Mouse (Mus musculus) lung, adult 18-20 months (tissue): ENCODE measurements at regions not wholly inside any gene's neighbourhood (a gene's known extent, or its start where the extent isn't known, plus 50 kb on each side); places are given as distances from the start of the nearest gene placed in this dataset.

Source experiments
- DNase-seq, 2 experiments: peaks; one replicate each; pipeline ENCODE4 v3.0.0; 2022; ENCODE audit warnings: mixed read lengths in 2 of 2

GRCm38 (mm10) chr8:103983860-103984594 lies 117.4 kb upstream of the Cdh5 start:
- DNase-seq: no peak

DNA sequence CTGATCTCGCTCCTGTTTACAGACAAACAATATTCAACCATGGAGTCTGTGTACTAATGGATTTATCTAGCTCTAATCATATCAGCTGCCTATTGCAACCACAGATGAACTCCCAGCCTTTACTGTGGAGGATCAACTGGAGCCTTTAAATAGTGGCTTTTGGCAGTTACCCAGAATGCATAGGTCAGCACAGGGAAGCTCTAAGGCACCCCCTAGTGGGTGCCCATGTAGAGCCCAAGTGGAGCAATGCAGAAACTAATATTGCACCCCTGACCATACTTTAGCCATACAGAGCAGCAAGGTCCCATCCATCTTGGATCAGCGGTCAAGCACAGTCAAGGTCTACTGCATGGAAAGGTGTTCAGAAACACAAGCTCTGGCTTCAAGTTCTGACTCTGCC lies 115.8 kb upstream of the Cdh5 start:
- no peak for DNase-seq

- DNase-seq: no peak
These were observed 107.5 kb upstream of the Cdh5 start for GRCm38 (mm10) chr8:103993897-103994296.

DNA sequence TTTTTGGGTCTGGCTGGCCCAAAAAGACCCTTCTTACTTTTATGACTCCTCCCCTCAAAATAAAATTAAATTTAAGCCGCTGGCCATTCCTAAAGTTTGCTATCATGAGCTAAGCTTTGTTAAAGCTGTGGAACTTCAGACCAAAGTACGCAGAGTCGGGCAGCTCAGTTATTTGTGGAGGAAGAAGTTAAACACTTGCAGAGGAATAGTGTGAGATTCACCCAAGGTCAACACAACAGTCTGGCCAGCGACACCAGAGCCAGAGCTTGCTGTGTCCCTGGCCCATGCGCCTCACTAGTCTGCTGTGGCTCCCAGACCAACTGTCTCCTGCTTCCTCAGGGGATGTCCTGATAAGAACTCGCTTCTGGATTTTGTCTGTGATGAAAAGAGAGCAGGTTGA lies 103.3 kb upstream of the Cdh5 start:
- no peak for DNase-seq

- DNase-seq: no peak
These were observed 94.2 kb upstream of the Cdh5 start for GRCm38 (mm10) chr8:104007209-104007608.

DNA sequence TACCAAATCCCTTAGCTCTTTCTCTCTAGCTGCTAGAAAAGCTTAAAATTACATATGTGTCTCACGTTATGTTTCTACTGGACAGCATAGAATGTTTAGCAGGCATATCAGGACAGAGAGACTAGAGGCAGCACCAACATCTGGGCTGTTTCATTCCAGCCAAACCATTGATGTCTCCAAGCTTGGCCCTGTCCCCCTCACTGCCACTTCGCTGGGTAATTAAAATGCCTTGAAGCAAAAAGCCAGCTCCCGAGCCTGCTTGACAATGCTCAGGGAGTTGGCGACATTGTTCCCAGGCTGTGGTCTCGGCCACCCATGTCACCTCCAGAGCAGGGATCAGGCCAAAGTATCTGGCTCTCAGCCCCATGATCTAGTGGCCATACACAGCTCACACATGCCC lies 92.7 kb upstream of the Cdh5 start:
- DNase-seq: no peak

GRCm38 (mm10) chr8:104009306-104009705 lies 92.1 kb upstream of the Cdh5 start:
- no peak for DNase-seq

- no peak for DNase-seq
These were observed 79.2 kb upstream of the Cdh5 start for GRCm38 (mm10) chr8:104022231-104022630.

- peak; percentile 49 to 51 for DNase-seq
These were observed 78.5 kb upstream of the Cdh5 start for GRCm38 (mm10) chr8:104022691-104023509.

GRCm38 (mm10) chr8:104027161-104027821 lies 74.1 kb upstream of the Cdh5 start:
- DNase-seq: no peak

DNA sequence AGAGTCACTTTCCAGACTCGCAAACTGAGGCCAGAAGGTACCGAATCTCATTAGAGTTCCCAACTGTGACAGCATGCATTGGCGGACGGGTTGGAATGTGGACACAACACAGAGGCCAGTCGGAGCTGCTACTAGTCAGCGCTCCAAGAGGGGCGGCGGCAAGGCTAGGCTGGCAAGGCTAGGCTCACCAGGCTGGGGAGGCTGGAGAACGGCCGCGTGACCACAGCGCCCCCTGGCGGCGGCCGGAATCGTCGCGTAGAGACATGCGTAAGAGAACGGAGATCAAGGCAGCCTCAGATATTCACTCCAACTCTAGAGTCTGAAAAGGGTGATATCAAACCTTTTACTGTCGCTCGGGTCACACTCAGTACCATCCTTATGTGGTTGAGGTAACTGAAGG lies 72.8 kb upstream of the Cdh5 start:
- peak; percentile 44 to 63 for DNase-seq

DNA sequence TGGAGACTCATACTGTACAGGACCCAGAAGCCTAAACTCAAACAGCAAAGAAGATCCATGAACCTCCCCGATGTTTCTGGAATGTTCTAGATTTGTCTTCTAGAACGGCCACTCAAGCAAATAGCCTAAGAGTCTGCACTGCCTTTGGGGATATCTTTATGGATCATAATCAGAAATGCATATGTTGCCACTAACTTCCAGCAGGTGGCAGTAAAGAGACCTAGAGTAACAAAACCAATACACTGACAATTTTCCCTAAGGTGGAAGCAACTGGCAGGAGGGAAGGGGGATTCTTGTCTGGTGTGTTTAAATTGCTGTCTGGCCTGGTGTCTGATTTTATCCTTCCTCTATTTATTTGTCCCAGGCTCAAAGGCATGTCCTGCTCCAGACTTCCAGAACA lies 69.2 kb upstream of the Cdh5 start:
- DNase-seq: peak in 1 of 2 experiments; percentile 14

DNA sequence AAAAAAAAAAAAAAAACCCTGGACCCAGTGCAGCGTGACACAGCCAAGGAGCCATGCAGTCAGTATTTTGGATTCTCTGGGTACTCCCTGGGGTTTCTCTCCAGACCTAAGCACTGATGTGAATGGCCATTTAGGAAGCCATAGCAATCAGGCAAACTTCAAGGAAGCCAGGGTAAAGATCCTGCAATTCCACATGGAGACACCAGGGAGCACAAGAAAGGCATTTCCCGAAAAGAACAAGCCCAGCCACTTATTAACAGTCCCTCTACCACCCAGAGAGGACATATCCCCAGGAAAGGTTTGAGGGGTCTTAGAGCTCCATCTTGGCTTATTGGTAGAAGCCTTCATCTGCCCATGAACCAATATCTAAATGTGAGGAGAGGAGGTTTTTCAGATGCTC lies 68.3 kb upstream of the Cdh5 start:
- DNase-seq: no peak

DNA sequence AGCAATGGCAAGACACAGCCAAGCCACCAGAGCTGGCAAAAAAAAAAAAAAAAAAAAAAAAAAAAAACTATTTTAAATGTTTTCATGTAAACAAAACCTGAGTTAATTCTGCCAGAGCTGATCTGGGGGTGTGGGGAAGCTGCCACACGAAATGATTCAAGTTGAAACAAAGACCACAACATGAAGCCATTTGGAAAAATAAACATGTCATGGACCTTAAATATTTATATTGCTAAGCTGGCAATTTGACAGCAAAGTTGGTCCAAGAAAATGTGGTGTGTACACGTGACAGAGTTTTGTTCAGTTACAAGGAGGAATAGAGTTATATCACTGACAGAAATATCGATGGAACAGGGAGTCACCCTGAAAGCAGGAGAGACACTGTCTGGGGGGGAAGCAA lies 67.1 kb upstream of the Cdh5 start:
- DNase-seq: no peak

DNA sequence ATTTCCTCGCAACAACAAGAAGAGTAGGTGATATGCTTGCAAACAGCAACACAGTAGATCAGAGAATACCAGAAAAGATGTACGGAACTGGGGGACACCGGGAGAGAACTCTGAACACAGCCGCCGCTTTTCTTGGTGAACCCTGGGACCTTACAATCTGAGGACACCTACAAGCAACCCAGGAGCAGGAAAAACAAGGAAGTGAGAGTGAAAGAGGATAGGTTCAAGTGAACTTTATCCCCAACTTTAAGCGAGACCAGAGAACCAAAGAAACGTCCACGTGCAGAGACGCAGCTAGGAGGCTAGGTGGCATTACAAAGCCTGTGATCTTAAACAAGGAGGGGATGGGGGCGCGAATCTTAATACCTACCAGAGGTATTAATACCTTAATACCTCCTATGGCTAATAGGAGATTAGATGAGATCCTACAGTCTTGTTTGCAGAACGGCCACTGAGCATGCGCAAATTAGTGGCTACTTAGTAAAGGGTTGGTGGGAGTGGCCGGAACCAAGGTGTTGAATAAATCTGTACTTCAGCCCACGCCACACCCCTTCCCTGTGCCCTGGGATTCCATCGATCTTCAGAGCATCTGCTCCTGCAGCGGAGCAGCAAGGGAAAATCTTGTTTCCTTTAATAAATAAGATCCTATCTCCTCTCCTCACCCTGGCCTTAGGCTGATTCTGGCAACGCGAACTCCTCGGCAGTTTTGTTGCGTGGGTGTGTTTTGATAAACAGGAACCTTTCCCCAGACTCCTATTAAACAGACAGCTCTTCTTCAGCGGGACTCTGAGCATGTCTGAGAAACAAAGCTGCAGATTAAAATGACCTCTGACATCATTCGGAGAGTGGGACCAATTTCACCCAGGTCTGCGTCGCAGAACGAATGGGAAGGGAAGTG lies 64.6 kb upstream of the Cdh5 start:
- DNase-seq: peak in 1 of 2 experiments; percentile 18

GRCm38 (mm10) chr8:104037611-104038010 lies 63.8 kb upstream of the Cdh5 start:
- DNase-seq: no peak

- DNase-seq: no peak
These were observed 61.9 kb upstream of the Cdh5 start for GRCm38 (mm10) chr8:104039526-104039925.

- no peak for DNase-seq
These were observed 59.9 kb upstream of the Cdh5 start for GRCm38 (mm10) chr8:104041522-104041921.

DNA sequence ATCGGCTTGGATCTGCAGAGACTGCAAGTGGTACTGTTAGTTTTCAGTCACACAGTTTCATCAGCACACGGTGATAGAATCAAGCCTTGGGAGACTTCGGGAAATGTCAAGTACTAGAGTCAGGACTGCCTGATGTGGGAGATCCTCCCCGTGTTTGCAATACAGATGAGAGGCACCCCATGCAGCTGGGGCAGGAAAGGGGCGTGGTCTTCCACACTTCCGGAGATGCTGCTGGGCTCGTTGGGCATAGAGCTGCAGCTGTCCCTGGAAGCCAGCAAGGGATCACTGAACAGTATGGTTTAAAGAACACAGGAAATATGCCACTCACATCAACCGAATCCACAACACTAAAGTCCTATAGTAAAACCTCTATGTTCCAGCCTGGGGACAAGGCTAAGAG lies 59.0 kb upstream of the Cdh5 start:
- DNase-seq: peak in 1 of 2 experiments; percentile 27

- no peak for DNase-seq
These were observed 53.4 kb upstream of the Cdh5 start for GRCm38 (mm10) chr8:104048037-104048436.

- no peak for DNase-seq
These were observed 52.2 kb upstream of the Cdh5 start for GRCm38 (mm10) chr8:104049181-104049580.

DNA sequence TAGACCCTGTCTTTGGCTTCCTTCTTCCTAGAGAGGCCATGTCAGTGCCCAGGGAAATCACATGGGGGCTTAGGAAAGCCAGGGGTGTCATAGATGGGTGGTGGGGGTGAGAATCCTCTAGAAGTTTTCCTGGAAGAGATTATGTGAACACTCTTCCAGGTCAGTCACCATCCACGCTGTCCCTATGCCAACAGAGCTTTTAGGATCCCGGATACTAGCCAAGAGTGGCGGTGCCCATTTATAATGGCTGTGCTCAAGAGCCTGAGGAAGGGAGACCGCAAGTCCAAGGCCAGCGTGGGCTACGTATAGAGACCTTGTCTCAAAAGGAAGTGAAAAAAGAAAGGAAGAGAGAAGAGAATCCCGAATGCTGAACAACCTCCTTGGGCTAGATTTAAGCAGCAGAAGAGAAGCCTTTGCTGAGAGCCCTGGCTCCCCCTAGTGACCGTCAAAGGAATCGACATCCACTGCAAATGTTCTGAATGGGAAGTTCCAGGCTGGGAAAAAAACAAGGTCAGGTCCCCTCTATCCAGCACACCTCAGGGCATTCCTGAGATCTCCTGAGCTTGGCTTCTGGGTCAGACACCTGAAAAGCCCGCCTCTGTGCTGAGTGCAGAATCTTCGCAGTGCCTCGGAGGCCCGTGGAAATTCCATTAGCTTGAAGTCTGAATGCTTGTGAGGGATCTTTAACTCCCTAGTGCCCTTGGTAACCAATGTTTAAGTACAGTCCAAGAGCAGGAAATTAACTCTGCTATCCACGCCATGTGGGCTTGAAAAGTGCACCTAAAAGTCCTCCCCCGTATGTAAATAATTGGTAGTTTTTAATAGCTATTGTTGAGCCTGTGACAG lies 50.5 kb upstream of the Cdh5 start:
- peak; percentile 38 to 58 for DNase-seq
